In genomic region chr13:34235056-34235455, GRCm38 (mm10) we compare ENCODE assay signal across 13 mouse cellular contexts.
"Had no signal": no experiment of that assay in that cellular context is flagged by ENCODE, and none has a peak within 500 bp of the region (broad histone marks: within the 10 kb centered on the region; RNA-seq: fewer than 3 reads in every experiment).

No protein-coding gene starts in this region.

- H3K4me3 ChIP-seq: limb, embryonic 10.5 days; limb, embryonic 13.5 days; liver, embryonic 12.5 days; liver, embryonic 15.5 days; lung, embryonic 15.5 days; midbrain, embryonic 12.5 days had no signal

- DNase-seq: kidney, postnatal 4 days; liver; lung, adult 18-20 months; lung, postnatal 10 days; lung, postnatal 4 days; thymus, adult 18-20 months; thymus, postnatal 36 days had no signal

- H3K27ac ChIP-seq: limb, embryonic 10.5 days; limb, embryonic 13.5 days; liver, embryonic 12.5 days; liver, embryonic 15.5 days; lung, embryonic 15.5 days; midbrain, embryonic 12.5 days had no signal
